Mouse (Mus musculus) hindbrain, embryonic 16.5 days (tissue): Measurements from ENCODE around the gene Tgfb1. TPM values are rescaled to one million over a fixed set of nuclear protein-coding genes. Genes with fewer than 3 reads are reported as not detected.

Experiments
- ATAC-seq: fragments of 200-750 bp; cut with Nextera tagmentation; 2 replicates; pipeline ENCODE4 v1.8.0; 2017; ENCODE audit warnings: moderate TSS enrichment, moderate library complexity
- H3K27ac ChIP-seq: fragments of 300-500 bp; sonication (generic); 2 replicates; pipeline ENCODE4 v1.5.1; 2014; ENCODE audit warnings: low read depth, mild to moderate bottlenecking, control low read depth, low read length, moderate library complexity
- H3K27me3 ChIP-seq: fragments of 300-500 bp; sonication (generic); replicated peaks from 2 replicates; pipeline ENCODE4 v1.6.1; 2014; ENCODE audit warnings: low read length; ENCODE audit not compliant: control insufficient read depth, insufficient read depth
- H3K36me3 ChIP-seq: fragments of 300-500 bp; sonication (generic); 2 replicates; pipeline ENCODE4 v1.6.1; 2014; ENCODE audit warnings: mild to moderate bottlenecking, low read length, moderate library complexity, mixed read lengths; ENCODE audit not compliant: control insufficient read depth, insufficient read depth
- H3K4me1 ChIP-seq: fragments of 300-500 bp; sonication (generic); 2 replicates; pipeline ENCODE4 v1.6.1; 2014; ENCODE audit warnings: low read depth, low read length; ENCODE audit not compliant: control insufficient read depth, insufficient read depth
- H3K4me2 ChIP-seq: fragments of 300-500 bp; sonication (generic); 2 replicates; pipeline ENCODE4 v1.6.1; 2014; ENCODE audit warnings: mild to moderate bottlenecking, low read length, control low read depth, moderate library complexity
- H3K4me3 ChIP-seq: fragments of 300-500 bp; sonication (generic); 2 replicates; pipeline ENCODE4 v1.5.1; 2014; ENCODE audit warnings: mild to moderate bottlenecking, low read length, control low read depth, moderate library complexity
- H3K9ac ChIP-seq: fragments of 300-500 bp; sonication (generic); 2 replicates; pipeline ENCODE4 v1.6.1; 2014; ENCODE audit warnings: low read depth, mild to moderate bottlenecking, control low read depth, low read length, moderate library complexity
- H3K9me3 ChIP-seq: fragments of 300-500 bp; sonication (generic); 2 replicates; pipeline ENCODE4 v1.6.1; 2014; ENCODE audit warnings: mild to moderate bottlenecking, low read length, moderate library complexity; ENCODE audit not compliant: control insufficient read depth
- WGBS: fragments of 180-500 bp; shearing (Covaris S2); extraction: QIAGEN DNeasy Blood & Tissue Kit; methylation state at CpG from one replicate; pipeline ENCODE4 v1.1.7; 2014; 5-methylcytosine and 5-hydroxymethylcytosine counted together
- polyA plus RNA-seq: library from polyadenylated mRNA; unstranded; fragments of >200 nt; fragmentation: Nextera tagmentation; extraction: Ambion mirVana; gene quantifications from 2 replicates; pipeline ENCODE4 v1.2.1, GENCODE M21; 2015

Gene Tgfb1
- polyA plus RNA-seq, 1 experiment from 2014 or later: 0.63 TPM

- H3K4me2 ChIP-seq: no peak overlapping the region
- H3K4me3 ChIP-seq: no peak overlapping the region
- H3K27me3 ChIP-seq: no peaks in the 10 kb centered on the region
- peaks cover 3% of the 10 kb centered on the region for H3K4me1 ChIP-seq
- H3K36me3 ChIP-seq: no peaks in the 10 kb centered on the region
- H3K27ac ChIP-seq: no peak overlapping the region
- 93% methylated on average over 12 of the region's 12 CpGs for WGBS
- ATAC-seq: no peak
- no peak overlapping the region for H3K9ac ChIP-seq
- no peaks in the 10 kb centered on the region for H3K9me3 ChIP-seq
These were observed 34.5 kb upstream of the Tgfb1 start for GRCm38 (mm10) chr7:25652244-25652759.

DNA sequence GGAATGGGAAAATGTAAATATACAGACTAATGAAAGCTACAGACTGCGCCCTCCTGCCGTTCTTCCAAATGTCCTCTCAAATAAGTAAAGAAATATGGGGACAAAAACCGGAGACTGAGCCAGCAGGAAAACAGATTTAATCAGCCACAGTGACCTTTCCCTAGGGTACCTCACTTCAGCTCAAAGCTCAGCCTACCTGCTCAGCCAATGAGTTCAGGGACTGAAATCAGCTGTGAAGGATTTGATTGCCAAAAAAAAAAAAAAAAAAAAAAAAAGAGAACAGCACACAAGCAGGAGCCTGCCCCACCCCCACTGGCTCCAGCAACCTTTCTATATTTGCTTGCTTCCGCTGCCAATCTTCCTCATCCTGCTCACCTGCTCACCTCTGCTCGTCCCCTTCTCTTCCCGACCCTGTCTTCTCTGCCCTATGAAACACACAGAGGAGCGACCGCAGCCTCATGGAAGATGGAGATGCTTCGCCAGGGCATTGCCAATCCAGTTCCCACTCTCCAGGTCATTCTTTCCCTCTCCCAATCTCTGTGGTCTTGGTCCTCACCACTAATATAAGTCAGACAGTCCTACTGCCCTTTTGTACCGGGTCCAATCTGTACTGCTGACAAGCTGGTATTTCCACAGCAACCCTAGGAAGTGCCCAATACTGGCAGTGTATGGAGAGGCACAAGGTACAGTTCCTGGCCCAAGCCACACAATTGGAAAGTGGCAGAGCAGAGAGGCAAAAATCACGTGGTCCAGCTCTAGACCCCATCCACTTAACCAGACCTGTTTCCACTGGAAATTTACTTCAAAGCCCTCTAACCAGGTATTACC is 31.0 kb upstream of the Tgfb1 start:
- no peaks in the 10 kb centered on the region for H3K36me3 ChIP-seq
- H3K9ac ChIP-seq: no peak overlapping the region
- H3K27ac ChIP-seq: no peak overlapping the region
- no peak for ATAC-seq
- H3K9me3 ChIP-seq: no peaks in the 10 kb centered on the region
- WGBS: 78% methylated on average over 11 of the region's 11 CpGs
- no peak overlapping the region for H3K4me3 ChIP-seq
- H3K27me3 ChIP-seq: no peaks in the 10 kb centered on the region
- peaks cover 19% of the 10 kb centered on the region for H3K4me1 ChIP-seq
- no peak overlapping the region for H3K4me2 ChIP-seq

GRCm38 (mm10) chr7:25657785-25658184 is 29.0 kb upstream of the Tgfb1 start:
- 42% methylated on average over 10 of the region's 10 CpGs for WGBS
- H3K27ac ChIP-seq: no peak overlapping the region

GRCm38 (mm10) chr7:25658657-25659472 is 27.9 kb upstream of the Tgfb1 start, which contains the start of the genes Bckdha and Exosc5:
Gene Bckdha (minus strand): TSS chr7:25658981.
Gene Exosc5 (plus strand): TSS chr7:25659164.
- H3K9me3 ChIP-seq: no peaks in the 10 kb centered on the region
- H3K4me1 ChIP-seq: peaks cover 19% of the 10 kb centered on the region
- H3K36me3 ChIP-seq: no peaks in the 10 kb centered on the region
- under 1% methylated on average over 50 of the region's 50 CpGs for WGBS
- H3K4me2 ChIP-seq: peak within 1 kb of the TSS; percentile 89
- peak within 1 kb of the TSS; percentile 78 for H3K4me3 ChIP-seq
- peak within 1 kb of the TSS; percentile 83 for H3K27ac ChIP-seq
- H3K27me3 ChIP-seq: no peaks in the 10 kb centered on the region
- peak; percentile 98 for ATAC-seq
- peak within 1 kb of the TSS; percentile 75 for H3K9ac ChIP-seq

More at GRCm38 (mm10) chr7:25657785-25658184, 29.0 kb upstream of the Tgfb1 start:
- Histone ChIP-seq H3K9me3 (no peaks in the 10 kb centered on the region), H3K4me2 (peak overlapping the region; percentile 84), H3K4me1 (peaks cover 19% of the 10 kb centered on the region), H3K36me3 (no peaks in the 10 kb centered on the region), H3K27me3 (no peaks in the 10 kb centered on the region), H3K9ac (peak overlapping the region; percentile 75), H3K4me3 (peak overlapping the region; percentile 78)
- no peak for ATAC-seq

DNA sequence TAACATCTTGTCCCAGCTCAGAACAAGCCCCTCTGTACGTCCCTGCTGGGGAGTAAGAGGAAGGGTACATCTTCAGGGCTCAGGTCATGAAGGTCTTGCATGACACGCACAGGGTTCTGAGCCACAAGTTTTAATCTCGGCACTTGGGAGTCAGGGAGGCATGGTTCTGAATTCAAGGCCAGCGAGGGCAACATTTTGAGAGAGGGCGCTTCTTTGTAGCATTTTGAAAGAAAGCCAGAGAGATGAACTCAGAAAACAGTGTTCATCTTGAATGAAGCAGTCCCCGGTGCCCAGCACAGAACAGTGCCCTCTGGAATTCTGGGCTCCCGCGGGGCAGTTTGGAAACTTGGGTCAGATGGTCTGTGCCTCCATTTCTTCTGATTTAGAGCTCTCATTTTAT is 20.4 kb upstream of the Tgfb1 start:
- H3K4me3 ChIP-seq: no peak overlapping the region
- ATAC-seq: no peak
- H3K4me2 ChIP-seq: no peak overlapping the region
- H3K36me3 ChIP-seq: peaks cover 18% of the 10 kb centered on the region
- H3K9me3 ChIP-seq: no peaks in the 10 kb centered on the region
- H3K27me3 ChIP-seq: no peaks in the 10 kb centered on the region
- H3K9ac ChIP-seq: no peak overlapping the region
- WGBS: 95% methylated on average over 8 of the region's 8 CpGs
- no peaks in the 10 kb centered on the region for H3K4me1 ChIP-seq
- H3K27ac ChIP-seq: no peak overlapping the region

GRCm38 (mm10) chr7:25669158-25669557 is 17.6 kb upstream of the Tgfb1 start:
- Histone ChIP-seq H3K27me3 (peaks cover 6% of the 10 kb centered on the region; the same call in 1 of the 2 replicates), H3K27ac (no peak overlapping the region), H3K4me3 (no peak overlapping the region), H3K9ac (no peak overlapping the region), H3K9me3 (no peaks in the 10 kb centered on the region), H3K36me3 (peaks cover 18% of the 10 kb centered on the region), H3K4me2 (no peak overlapping the region), H3K4me1 (no peaks in the 10 kb centered on the region)
- 91% methylated on average over 7 of the region's 10 CpGs for WGBS
- ATAC-seq: no peak

DNA sequence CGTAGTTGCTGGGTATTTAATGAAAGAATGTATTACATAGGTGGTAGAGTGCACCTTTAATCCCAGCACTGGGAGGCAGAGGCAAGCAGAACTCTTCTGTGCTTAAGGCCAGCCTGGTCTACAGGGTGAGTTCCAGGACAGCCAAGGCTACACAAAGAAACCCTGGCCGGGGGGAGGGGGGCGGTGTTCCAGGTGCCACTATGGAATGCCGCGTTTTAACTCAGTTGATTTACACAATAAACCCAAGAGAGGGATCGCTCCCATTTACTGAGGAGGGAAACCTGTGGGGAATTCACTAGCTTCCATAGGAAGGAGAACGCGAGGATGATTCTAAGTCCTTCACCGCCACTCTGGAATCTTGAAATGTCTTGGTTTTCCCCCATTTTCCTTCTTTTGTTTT is 17.2 kb upstream of the Tgfb1 start:
- Histone ChIP-seq H3K36me3 (peaks cover 15% of the 10 kb centered on the region), H3K4me3 (no peak overlapping the region), H3K4me2 (no peak overlapping the region), H3K9me3 (no peaks in the 10 kb centered on the region), H3K9ac (no peak overlapping the region), H3K4me1 (no peaks in the 10 kb centered on the region), H3K27me3 (peaks cover 7% of the 10 kb centered on the region; the same call in 1 of the 2 replicates), H3K27ac (no peak overlapping the region)
- no peak for ATAC-seq
- WGBS: 80% methylated on average over 9 of the region's 9 CpGs

DNA sequence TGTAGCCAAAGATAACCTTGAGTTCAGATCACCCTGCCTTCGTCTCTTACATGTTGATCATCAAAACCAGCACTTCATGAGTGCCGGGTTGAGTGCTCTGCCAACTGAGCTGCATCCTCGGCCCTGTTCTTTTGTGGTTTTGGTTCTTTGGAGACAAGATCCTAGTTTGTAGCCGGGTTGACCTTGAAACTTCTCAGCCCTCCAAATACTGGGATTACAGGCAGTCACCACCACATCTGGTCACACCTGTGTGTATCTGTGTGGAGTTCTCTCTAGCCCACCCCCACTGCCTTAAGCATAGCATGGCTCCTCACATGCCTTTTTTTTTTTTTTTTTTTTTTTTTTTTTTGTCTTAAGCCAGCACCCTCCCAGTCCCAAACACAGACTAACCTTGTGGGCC is 16.7 kb upstream of the Tgfb1 start:
- 95% methylated on average over 4 of the region's 4 CpGs for WGBS
- Histone ChIP-seq H3K4me2 (no peak overlapping the region), H3K4me3 (no peak overlapping the region), H3K4me1 (no peaks in the 10 kb centered on the region), H3K27ac (no peak overlapping the region), H3K9ac (no peak overlapping the region), H3K27me3 (peaks cover 7% of the 10 kb centered on the region; the same call in 1 of the 2 replicates), H3K36me3 (peaks cover 14% of the 10 kb centered on the region), H3K9me3 (no peaks in the 10 kb centered on the region)
- ATAC-seq: no peak

GRCm38 (mm10) chr7:25671686-25672085 is 15.1 kb upstream of the Tgfb1 start:
- WGBS: 79% methylated on average over 2 of the region's 2 CpGs
- Histone ChIP-seq H3K36me3 (peaks cover 7% of the 10 kb centered on the region), H3K9me3 (no peaks in the 10 kb centered on the region), H3K4me2 (no peak overlapping the region), H3K4me1 (peaks cover 4% of the 10 kb centered on the region; the same call in 1 of the 2 replicates), H3K27ac (no peak overlapping the region), H3K9ac (no peak overlapping the region), H3K27me3 (peaks cover 7% of the 10 kb centered on the region; the same call in 1 of the 2 replicates), H3K4me3 (no peak overlapping the region)
- no peak for ATAC-seq
